Mouse (Mus musculus) intestine, embryonic 14.5 days (tissue): ENCODE measurements around the gene Ear14. TPM values are rescaled to one million over a fixed set of nuclear protein-coding genes. Genes with fewer than 3 reads are reported as not detected.
"Not testable (repeated sequence)": the region's sequence is repeated elsewhere in the genome, so short reads cannot be mapped to it uniquely, and the experiment has no call there.

ENCODE experiments used
- ATAC-seq: fragments of 200-750 bp; cut with Nextera tagmentation; replicated peaks from 2 replicates; pipeline ENCODE4 v1.8.0; 2017; ENCODE audit warnings: low read depth, moderate number of reproducible peaks, moderate TSS enrichment, moderate library complexity; ENCODE audit not compliant: low FRiP score, low TSS enrichment
- DNase-seq: peaks from one replicate; pipeline ENCODE4 v3.0.0-alpha.2; 2018; ENCODE audit warnings: low spot score
- H3K27ac ChIP-seq: fragments of 300-500 bp; sonication (generic); 2 replicates; pipeline ENCODE4 v1.5.1; 2014; ENCODE audit warnings: low read depth, mild to moderate bottlenecking, control low read depth
- H3K27me3 ChIP-seq: fragments of 300-500 bp; sonication (generic); replicated peaks from 2 replicates; pipeline ENCODE4 v1.6.1; 2014; ENCODE audit warnings: low read length, control low read depth; ENCODE audit not compliant: control insufficient read depth, insufficient read depth
- H3K36me3 ChIP-seq: fragments of 300-500 bp; sonication (generic); 2 replicates; pipeline ENCODE4 v1.6.1; 2014; ENCODE audit warnings: low read length, control low read depth; ENCODE audit not compliant: control insufficient read depth, insufficient read depth
- H3K4me1 ChIP-seq: fragments of 300-500 bp; sonication (generic); replicated peaks from 2 replicates; pipeline ENCODE4 v1.6.1; 2014; ENCODE audit warnings: low read length, control low read depth, mixed read lengths; ENCODE audit not compliant: control insufficient read depth, insufficient read depth
- H3K4me2 ChIP-seq: fragments of 300-500 bp; sonication (generic); 2 replicates; pipeline ENCODE4 v1.6.1; 2014; ENCODE audit warnings: low read length
- H3K4me3 ChIP-seq: fragments of 300-500 bp; sonication (generic); 2 replicates; pipeline ENCODE4 v1.5.1; 2014; ENCODE audit warnings: low read depth, low read length, control low read depth, mixed read lengths
- H3K9ac ChIP-seq: fragments of 300-500 bp; sonication (generic); 2 replicates; pipeline ENCODE4 v1.6.1; 2014; ENCODE audit warnings: mild to moderate bottlenecking, low read length
- H3K9me3 ChIP-seq: fragments of 300-500 bp; sonication (generic); 2 replicates; pipeline ENCODE4 v1.6.1; 2016; ENCODE audit warnings: low read length, control low read depth; ENCODE audit not compliant: control insufficient read depth
- WGBS: fragments of 180-500 bp; shearing (Covaris S2); extraction: QIAGEN DNeasy Blood & Tissue Kit; methylation state at CpG from one replicate; pipeline ENCODE4 v1.1.7; 2014; 5-methylcytosine and 5-hydroxymethylcytosine counted together
- polyA plus RNA-seq: library from polyadenylated mRNA; unstranded; fragments of >200 nt; fragmentation: Nextera tagmentation; extraction: Ambion mirVana; gene quantifications from 2 replicates; pipeline ENCODE4 v1.2.1, GENCODE M21; 2014

Gene Ear14
- not detected in 2 replicates for polyA plus RNA-seq

DNA sequence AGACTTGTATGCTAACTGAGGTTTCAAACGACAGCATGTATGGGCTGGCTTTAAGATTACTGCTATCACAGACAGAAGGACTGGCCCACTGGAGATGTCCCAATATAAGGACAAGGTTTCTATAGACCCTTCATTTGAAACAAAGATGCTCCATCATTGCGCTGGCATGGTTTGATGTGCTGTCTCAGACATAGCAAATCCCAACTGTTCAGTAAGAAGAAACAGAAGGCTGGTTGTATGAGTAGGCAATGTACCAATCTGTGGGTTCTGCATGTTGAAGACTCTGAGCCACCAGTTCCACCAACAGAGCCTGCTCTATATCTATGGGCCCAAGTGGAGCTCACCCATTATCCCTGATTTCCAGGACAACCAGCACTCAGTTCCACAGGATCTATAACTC, at the start of gene Ear14:
Ear14 (plus strand) TSS at position 277 of the 400 bp plus-strand sequence.
- H3K4me1 ChIP-seq, result no peaks in the 10 kb centered on the region
- H3K36me3 ChIP-seq, result no peaks in the 10 kb centered on the region
- no peak within 1 kb of the TSS for H3K9ac ChIP-seq
- H3K27ac ChIP-seq, result no peak within 1 kb of the TSS
- DNase-seq (no peak), ATAC-seq (no peak)
- H3K27me3 ChIP-seq, result no peaks in the 10 kb centered on the region
- H3K9me3 ChIP-seq, result no peaks in the 10 kb centered on the region
- no peak within 1 kb of the TSS for H3K4me2 ChIP-seq
- no peak within 1 kb of the TSS for H3K4me3 ChIP-seq
- 85% methylated on average over 2 of the region's 2 CpGs for WGBS

DNA sequence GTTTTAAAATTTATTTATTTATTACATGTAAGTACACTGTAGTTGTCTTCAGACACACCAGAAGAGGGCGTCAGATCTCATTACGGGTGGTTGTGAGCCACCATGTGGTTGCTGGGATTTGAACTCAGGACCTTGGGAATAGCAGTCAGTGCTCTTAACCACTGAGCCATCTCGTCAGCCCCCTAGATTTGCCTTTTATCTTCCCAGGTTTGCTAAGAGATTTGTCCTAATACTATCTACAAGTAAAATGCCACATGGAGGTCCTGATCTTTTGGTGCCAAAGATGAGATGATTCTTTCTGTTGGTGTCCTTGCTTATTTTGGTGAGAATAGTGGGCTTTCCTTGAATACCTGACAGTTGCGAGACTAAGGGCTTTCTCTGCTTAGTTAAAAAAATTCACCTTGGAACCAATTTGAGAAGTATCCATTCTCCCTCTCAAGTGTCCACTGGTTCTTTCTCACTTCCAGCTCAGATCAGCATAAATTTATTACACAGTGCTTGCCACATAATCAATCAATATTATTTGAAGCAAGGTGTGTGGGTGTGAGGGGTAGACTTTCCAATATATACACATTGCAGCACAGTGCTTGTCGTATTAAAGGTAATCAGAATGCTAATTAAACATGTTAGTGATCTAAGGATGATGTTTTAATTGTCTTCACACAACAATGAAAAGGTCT, 47.0 kb upstream of the Ear14 start:
- 74% methylated on average over 5 of the region's 5 CpGs for WGBS
- H3K4me1 ChIP-seq, result no peaks in the 10 kb centered on the region
- H3K36me3 ChIP-seq, result no peaks in the 10 kb centered on the region
- no peaks in the 10 kb centered on the region for H3K27me3 ChIP-seq
- DNase-seq (no peak), ATAC-seq (no peak)
- no peaks in the 10 kb centered on the region for H3K9me3 ChIP-seq
- no peak overlapping the region for H3K9ac ChIP-seq
- H3K4me2 ChIP-seq, result no peak overlapping the region
- H3K27ac ChIP-seq, result no peak overlapping the region
- H3K4me3 ChIP-seq, result no peak overlapping the region

GRCm38 (mm10) chr14:51156736-51157068, 46.5 kb upstream of the Ear14 start:
- 42% methylated on average over 4 of the region's 4 CpGs for WGBS
- Histone ChIP-seq H3K9me3 (no peaks in the 10 kb centered on the region), H3K4me3 (no peak overlapping the region), H3K4me1 (no peaks in the 10 kb centered on the region), H3K9ac (no peak overlapping the region), H3K36me3 (no peaks in the 10 kb centered on the region), H3K27ac (no peak overlapping the region), H3K27me3 (no peaks in the 10 kb centered on the region), H3K4me2 (no peak overlapping the region)
- no peak for DNase-seq
- ATAC-seq, result no peak

- no peak overlapping the region for H3K4me2 ChIP-seq
- no peaks in the 10 kb centered on the region for H3K36me3 ChIP-seq
- WGBS, result 70% methylated on average over 1 of the region's 1 CpGs
- no peaks in the 10 kb centered on the region for H3K9me3 ChIP-seq
- H3K9ac ChIP-seq, result no peak overlapping the region
- no peak overlapping the region for H3K27ac ChIP-seq
- H3K4me3 ChIP-seq, result no peak overlapping the region
- no peaks in the 10 kb centered on the region for H3K4me1 ChIP-seq
- DNase-seq (no peak), ATAC-seq (no peak)
- H3K27me3 ChIP-seq, result no peaks in the 10 kb centered on the region
Measured at GRCm38 (mm10) chr14:51157072-51157471, 46.1 kb upstream of the Ear14 start.

- H3K9ac ChIP-seq, H3K4me3 ChIP-seq, H3K4me2 ChIP-seq, H3K27ac ChIP-seq, ATAC-seq, H3K4me1 ChIP-seq, DNase-seq, H3K36me3 ChIP-seq, H3K27me3 ChIP-seq, H3K9me3 ChIP-seq: not testable (repeated sequence)
- 93% methylated on average over 3 of the region's 3 CpGs for WGBS
Measured at GRCm38 (mm10) chr14:51161976-51162375, 41.2 kb upstream of the Ear14 start, which contains the start of gene Rnase2b. Gene Rnase2b, plus strand, starts transcription at chr14:51162260.

- H3K4me1 ChIP-seq, H3K27me3 ChIP-seq, H3K4me3 ChIP-seq, H3K36me3 ChIP-seq, H3K27ac ChIP-seq, H3K4me2 ChIP-seq, DNase-seq, ATAC-seq, H3K9ac ChIP-seq, H3K9me3 ChIP-seq: not testable (repeated sequence)
- 87% methylated on average over 6 of the region's 6 CpGs for WGBS
Measured at GRCm38 (mm10) chr14:51163323-51163722, 39.9 kb upstream of the Ear14 start.

DNA sequence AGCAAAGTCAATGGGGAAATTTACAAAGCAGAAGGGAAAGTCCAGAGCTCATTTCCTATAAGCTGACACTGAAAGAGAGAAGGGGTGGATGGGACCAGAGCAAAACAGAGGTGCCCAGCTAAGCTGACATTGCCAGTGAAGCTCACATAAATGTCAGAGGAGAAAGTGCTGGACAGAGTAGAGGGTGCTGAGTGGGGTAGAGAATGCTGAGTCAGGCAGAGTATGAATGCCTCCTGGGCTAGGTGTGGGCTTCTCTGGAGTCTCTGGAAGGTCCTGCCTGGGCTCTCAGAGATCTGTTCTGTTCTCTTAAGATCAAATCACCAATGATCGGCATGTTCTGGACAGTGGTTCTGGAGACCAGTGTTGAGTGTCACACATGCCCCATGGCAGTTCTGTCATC, 37.8 kb upstream of the Ear14 start:
- 100% methylated on average over 1 of the region's 1 CpGs for WGBS
- Histone ChIP-seq H3K4me2 (no peak overlapping the region), H3K27me3 (no peaks in the 10 kb centered on the region), H3K9me3 (0 out of 2 replicates have a peak, but pooled peaks cover 2% of the 10 kb centered on the region), H3K9ac (no peak overlapping the region), H3K36me3 (no peaks in the 10 kb centered on the region), H3K4me1 (no peaks in the 10 kb centered on the region), H3K4me3 (no peak overlapping the region), H3K27ac (no peak overlapping the region)
- DNase-seq, result no peak
- no peak for ATAC-seq

GRCm38 (mm10) chr14:51166068-51166467, 37.1 kb upstream of the Ear14 start:
- Histone ChIP-seq H3K4me1 (no peaks in the 10 kb centered on the region), H3K9me3 (0 out of 2 replicates have a peak, but pooled peaks cover 2% of the 10 kb centered on the region), H3K27me3 (no peaks in the 10 kb centered on the region), H3K9ac (no peak overlapping the region), H3K36me3 (no peaks in the 10 kb centered on the region), H3K4me3 (no peak overlapping the region), H3K4me2 (no peak overlapping the region), H3K27ac (no peak overlapping the region)
- ATAC-seq, result no peak
- DNase-seq, result no peak
